Mouse (Mus musculus) megakaryocyte, embryonic 14.5 days (primary cell): ENCODE data around the gene Cysrt1. TPM values are rescaled to one million over a fixed set of nuclear protein-coding genes. Genes with fewer than 3 reads are reported as not detected.

ENCODE experiments used
- H3K27me3 ChIP-seq: replicated peaks from 2 replicates; pipeline ENCODE3; 2012; ENCODE audit warnings: inconsistent platforms
- H3K36me3 ChIP-seq: replicated peaks from 2 replicates; pipeline ENCODE3; 2012; ENCODE audit warnings: low read length, inconsistent platforms, mixed read lengths
- H3K4me1 ChIP-seq: 2 replicates; pipeline ENCODE4 v1.6.1; 2012; ENCODE audit warnings: inconsistent platforms
- H3K4me3 ChIP-seq: replicated peaks from 2 replicates; pipeline ENCODE3; 2012; ENCODE audit warnings: moderate library complexity, mild to moderate bottlenecking, inconsistent platforms
- H3K9me3 ChIP-seq: 2 replicates; pipeline ENCODE4 v1.6.1; 2012; ENCODE audit warnings: inconsistent platforms
- FLI1 ChIP-seq: IDR thresholded peaks from 2 replicates; pipeline ENCODE4 v1.6.1; 2012; ENCODE audit warnings: low read length, inconsistent platforms, mixed read lengths
- GATA1 ChIP-seq: IDR thresholded peaks from 3 replicates; pipeline ENCODE4 v1.6.1; 2012; ENCODE audit warnings: mixed read lengths, low read length, inconsistent platforms, borderline replicate concordance
- polyA plus RNA-seq: library from polyadenylated mRNA; stranded (reverse); fragments of >175 nt; gene quantifications from 2 replicates; pipeline ENCODE4 v1.2.3, GENCODE M21; 2012; ENCODE audit warnings: low replicate concordance; ENCODE audit not compliant: insufficient read depth

The Cysrt1 gene
- polyA plus RNA-seq, 1 experiment: not detected

DNA sequence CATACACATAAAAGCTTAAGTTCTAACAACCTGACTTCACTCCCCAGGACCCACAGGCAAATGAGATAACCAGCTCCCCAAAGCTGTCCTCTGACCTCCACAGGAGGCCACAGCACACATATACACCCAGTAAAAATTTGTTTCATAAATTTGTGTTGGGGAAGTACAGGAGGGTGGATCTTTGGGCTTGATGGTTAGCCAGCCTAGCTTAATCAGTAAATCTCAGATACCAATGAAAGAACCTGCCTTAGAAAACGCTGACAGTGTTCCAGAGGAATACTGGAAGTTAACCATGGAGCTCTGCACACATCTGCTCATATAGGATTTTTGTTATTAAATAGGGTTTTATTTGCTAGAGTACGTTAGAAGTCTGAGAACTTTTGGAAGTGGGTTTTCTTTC lies 24.6 kb downstream of the Cysrt1 start:
- H3K9me3 ChIP-seq: 0 out of 2 replicates have a peak, but pooled peaks cover 4% of the 10 kb centered on the region
- peaks cover 62% of the 10 kb centered on the region for H3K4me1 ChIP-seq
- no peak overlapping the region for H3K4me3 ChIP-seq
- peaks cover 15% of the 10 kb centered on the region for H3K36me3 ChIP-seq
- no peak for TF ChIP-seq GATA1
- TF ChIP-seq FLI1: no peak
- H3K27me3 ChIP-seq: peaks cover 7% of the 10 kb centered on the region

DNA sequence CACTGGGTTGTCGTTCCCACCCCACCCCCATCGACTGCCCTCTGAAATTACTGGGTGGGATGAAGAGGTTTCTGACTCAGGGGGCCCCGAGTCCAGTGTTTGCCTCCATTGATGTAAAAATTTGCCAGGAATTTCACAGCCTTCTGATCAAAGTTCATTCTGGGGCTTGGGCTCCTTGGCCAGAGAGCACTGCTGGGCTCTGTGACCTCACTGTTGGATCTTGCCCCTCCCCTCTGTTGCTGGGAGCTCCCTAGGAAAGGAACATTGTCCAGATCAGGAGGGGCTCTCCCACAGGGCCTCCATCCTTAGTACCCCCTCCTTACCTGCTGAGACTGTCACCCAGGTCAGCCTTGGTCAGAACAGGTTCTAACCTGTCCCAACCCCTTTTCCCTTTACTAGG lies 27.8 kb downstream of the Cysrt1 start, which contains the start of gene Stpg3:
Gene Stpg3, minus strand, starts transcription at position 194 of the 400 bp plus-strand sequence.
- peaks cover 7% of the 10 kb centered on the region for H3K27me3 ChIP-seq
- H3K36me3 ChIP-seq: peaks cover 12% of the 10 kb centered on the region
- H3K4me1 ChIP-seq: peaks cover 60% of the 10 kb centered on the region
- H3K4me3 ChIP-seq: peak within 1 kb of the TSS; percentile 29
- H3K9me3 ChIP-seq: 0 out of 2 replicates have a peak, but pooled peaks cover 4% of the 10 kb centered on the region
- TF ChIP-seq FLI1: no peak
- no peak for TF ChIP-seq GATA1

DNA sequence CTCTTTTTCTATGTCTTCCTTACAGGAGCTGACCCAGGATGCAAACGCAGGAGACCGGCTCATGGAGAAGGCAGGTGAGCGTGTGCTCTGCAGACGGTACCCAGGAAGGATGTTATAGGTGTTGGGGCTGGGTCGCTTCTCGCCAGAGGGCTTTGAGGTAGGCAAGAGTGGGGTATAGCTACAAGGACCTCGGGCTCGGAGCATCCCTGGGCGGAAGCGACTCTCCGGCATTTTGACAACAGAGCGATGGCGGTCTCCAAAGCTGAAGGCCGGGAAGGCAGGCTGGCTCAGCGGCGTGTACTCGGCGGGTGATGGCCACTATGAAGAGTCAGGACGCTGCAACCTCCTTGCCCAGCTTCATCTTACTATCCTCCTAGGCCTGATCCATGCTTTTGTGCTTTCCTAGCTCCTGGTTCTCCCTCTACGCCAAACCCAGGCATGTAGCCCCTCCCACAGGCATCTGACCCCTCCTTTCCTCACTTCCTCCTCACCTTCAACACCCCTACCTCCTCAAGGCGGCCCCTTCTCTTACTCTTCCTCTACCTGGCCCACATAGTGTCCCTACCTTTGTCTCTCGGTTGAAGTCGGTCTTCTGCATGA lies 28.9 kb downstream of the Cysrt1 start:
- no peaks in the 10 kb centered on the region for H3K9me3 ChIP-seq
- H3K4me1 ChIP-seq: peaks cover 66% of the 10 kb centered on the region
- H3K4me3 ChIP-seq: peak overlapping the region; percentile 29
- peaks cover 2% of the 10 kb centered on the region for H3K27me3 ChIP-seq
- no peak for TF ChIP-seq GATA1
- no peak for TF ChIP-seq FLI1
- H3K36me3 ChIP-seq: peaks cover 21% of the 10 kb centered on the region

DNA sequence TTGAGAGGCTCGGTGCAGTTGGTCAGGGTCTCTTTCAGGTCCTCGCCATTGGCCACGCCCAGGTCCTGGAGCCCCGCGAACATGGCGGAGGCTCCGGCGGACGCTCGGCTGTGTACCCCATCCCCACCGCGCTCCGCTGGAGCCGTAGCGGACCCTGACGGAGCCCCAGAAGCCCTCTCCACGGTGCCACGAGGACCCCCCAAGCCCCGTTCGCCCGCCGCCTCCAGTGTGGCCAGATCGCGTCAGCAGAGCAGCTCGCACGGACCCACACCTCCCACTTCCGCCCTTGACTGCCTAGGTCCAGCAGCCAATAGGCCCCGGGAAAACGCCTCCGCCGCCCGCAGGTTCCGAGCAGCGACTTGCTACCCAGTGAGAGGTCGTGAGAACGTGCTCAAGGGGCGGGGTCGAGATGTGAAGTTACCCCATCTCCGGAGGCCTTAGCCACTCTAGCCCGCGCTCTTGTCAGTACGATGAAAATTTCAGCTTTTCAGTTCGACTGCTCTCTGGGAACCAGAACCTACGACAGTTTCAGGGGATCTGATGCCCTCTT lies 31.1 kb downstream of the Cysrt1 start, which contains the start of gene Nelfb:
Gene Nelfb, minus strand, starts transcription at position 369 of the 550 bp plus-strand sequence.
- TF ChIP-seq GATA1 (no peak), FLI1 (no peak)
- Histone ChIP-seq H3K4me3 (peak within 1 kb of the TSS; percentile 94), H3K36me3 (peaks cover 42% of the 10 kb centered on the region), H3K4me1 (peaks cover 79% of the 10 kb centered on the region), H3K27me3 (peaks cover 2% of the 10 kb centered on the region), H3K9me3 (no peaks in the 10 kb centered on the region)

DNA sequence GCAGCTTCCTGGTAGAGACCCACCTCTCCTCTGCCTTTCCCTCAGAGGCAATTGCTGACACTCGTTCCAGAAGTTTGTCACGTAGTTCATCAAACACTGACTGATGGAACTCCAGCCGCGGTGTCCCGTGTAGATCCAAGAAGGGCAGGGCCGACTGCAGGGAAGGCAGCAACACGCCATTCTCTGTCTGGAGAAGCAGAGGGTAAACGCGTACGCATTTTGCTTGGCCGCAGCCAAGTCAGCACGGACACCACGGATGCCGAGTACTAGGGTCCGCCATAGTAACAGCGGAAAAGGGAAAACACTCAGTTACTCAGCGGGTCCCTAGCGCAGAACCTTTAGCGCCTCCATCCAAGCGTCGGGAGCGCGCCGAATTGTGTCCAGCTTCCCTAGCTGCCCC lies 31.6 kb downstream of the Cysrt1 start:
- Histone ChIP-seq H3K4me3 (peak overlapping the region; percentile 94), H3K27me3 (peaks cover 2% of the 10 kb centered on the region), H3K36me3 (peaks cover 47% of the 10 kb centered on the region), H3K9me3 (no peaks in the 10 kb centered on the region), H3K4me1 (peaks cover 79% of the 10 kb centered on the region)
- TF ChIP-seq GATA1: no peak
- TF ChIP-seq FLI1: no peak

DNA sequence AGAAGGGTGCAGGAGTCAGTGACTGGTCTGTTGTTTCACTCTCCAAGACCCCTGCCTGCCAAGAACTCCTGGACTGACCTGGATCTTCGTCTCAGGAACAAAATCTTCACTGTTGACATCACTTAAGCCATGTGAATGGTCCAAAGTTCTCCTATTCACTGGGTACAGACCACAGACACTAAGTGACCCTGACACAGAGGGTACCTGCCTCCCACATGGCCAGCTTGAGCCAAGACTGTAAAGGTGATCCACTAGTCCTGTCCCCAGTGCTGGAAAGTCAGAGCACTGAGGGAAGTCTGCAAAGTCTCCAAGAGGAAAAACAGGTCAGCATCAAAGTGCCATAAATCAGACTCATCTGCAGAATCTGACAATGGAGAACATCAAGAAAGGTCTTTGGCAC lies 34.7 kb downstream of the Cysrt1 start:
- H3K4me1 ChIP-seq: peaks cover 87% of the 10 kb centered on the region
- H3K4me3 ChIP-seq: no peak overlapping the region
- H3K9me3 ChIP-seq: no peaks in the 10 kb centered on the region
- TF ChIP-seq GATA1 (no peak), FLI1 (no peak)
- no peaks in the 10 kb centered on the region for H3K27me3 ChIP-seq
- H3K36me3 ChIP-seq: peaks cover 78% of the 10 kb centered on the region

DNA sequence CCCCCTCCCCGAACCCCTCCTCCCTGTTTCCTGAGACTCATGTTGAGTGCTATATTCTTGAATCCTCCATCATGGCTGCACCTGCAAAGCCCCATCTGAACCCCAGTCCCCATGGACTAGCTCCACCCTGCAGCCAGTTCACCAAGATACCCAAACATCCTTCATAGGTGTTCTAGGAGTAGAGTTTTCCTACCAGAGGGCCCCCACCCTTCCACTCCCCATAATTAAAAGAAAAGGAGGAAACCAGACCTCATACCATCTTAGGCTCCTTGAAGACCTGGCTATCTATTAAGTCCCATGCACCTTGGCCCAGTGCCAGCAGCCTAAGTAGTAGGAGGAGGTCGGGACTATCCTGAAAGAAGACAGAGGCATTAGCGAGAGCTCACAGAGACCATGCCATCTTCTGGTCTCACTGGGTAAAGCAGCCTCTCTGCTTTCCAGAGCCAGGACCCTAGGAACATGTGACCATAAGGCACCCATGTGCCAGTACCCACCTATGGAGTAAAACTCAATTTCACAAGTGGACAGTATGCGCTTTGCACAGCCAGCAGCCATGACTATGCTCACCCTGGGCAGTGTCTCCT lies 38.5 kb downstream of the Cysrt1 start:
- Histone ChIP-seq H3K36me3 (peaks cover 99% of the 10 kb centered on the region), H3K9me3 (no peaks in the 10 kb centered on the region)
- TF ChIP-seq FLI1 (no peak), GATA1 (no peak)

DNA sequence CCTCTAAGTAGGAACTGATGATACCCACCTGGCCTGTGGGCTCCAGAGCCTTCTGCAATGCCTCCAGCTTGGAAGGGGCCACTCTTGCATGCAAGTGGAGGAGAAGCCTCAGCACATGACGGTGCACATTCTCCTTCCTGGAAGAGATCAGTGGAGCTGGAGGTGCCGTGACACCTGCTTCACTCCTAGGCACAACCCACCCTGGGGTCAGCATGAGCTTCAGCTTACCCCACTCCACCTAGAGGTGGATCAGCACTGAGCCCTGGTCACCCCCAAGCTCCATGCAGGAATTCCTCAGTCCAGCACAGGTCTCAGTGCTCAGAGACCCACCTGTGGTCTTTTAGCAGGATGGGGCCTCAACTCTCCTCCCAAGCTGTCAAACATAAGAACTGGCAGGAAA lies 41.6 kb downstream of the Cysrt1 start:
- H3K27me3 ChIP-seq: no peaks in the 10 kb centered on the region
- no peaks in the 10 kb centered on the region for H3K9me3 ChIP-seq
- no peak overlapping the region for H3K4me3 ChIP-seq
- H3K36me3 ChIP-seq: peaks cover 79% of the 10 kb centered on the region
- TF ChIP-seq GATA1 (no peak), FLI1 (no peak)
- H3K4me1 ChIP-seq: peaks cover 87% of the 10 kb centered on the region

More for the DNA sequence above, 38.5 kb downstream of the Cysrt1 start:
- Histone ChIP-seq H3K4me1 (peaks cover 83% of the 10 kb centered on the region), H3K4me3 (no peak overlapping the region), H3K27me3 (no peaks in the 10 kb centered on the region)

DNA sequence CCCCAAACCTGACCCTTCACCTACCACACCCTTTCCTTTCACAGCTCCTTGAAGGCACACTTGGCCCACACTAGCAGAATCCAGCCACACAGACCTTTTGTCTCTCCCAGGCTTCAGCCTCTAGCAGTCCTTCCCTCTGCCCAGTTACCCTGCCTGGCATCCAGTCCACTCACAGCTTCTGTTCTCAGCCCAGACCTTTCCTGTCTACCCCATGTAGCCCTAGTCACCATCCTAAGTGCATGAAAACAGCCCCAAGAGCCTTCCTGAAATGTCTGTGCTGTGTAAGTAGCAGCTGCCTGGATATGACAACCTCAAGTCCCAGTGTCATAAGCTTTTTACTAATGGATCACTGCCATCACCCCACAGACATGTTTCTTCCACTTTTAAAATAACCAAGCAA lies 44.3 kb downstream of the Cysrt1 start:
- H3K27me3 ChIP-seq: no peaks in the 10 kb centered on the region
- H3K9me3 ChIP-seq: no peaks in the 10 kb centered on the region
- H3K36me3 ChIP-seq: peaks cover 79% of the 10 kb centered on the region
- TF ChIP-seq FLI1: no peak
- TF ChIP-seq GATA1: no peak
- H3K4me3 ChIP-seq: peak overlapping the region; percentile 40
- H3K4me1 ChIP-seq: peaks cover 88% of the 10 kb centered on the region

DNA sequence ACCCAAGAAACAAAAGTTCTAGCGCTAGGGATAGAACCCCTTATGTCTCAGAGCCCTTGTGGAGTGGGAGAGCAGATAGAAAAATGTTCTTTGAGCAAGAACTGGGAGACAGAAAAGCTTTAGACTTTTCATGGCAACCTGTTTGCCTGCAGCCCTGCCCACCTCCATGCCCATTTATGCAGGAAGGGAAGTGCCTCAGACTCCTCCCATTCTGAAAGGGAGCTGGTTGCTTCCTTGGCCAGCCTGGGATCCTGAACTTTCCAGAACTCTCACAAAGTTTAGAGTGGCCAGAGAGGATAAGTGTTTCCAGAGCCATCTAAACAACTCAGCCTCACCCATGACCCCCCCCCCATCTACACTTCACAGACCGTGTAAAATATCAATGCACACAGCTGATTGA lies 45.1 kb downstream of the Cysrt1 start:
- TF ChIP-seq GATA1 (no peak), FLI1 (no peak)
- H3K4me3 ChIP-seq: peak overlapping the region; percentile 95
- H3K4me1 ChIP-seq: peaks cover 87% of the 10 kb centered on the region
- H3K9me3 ChIP-seq: no peaks in the 10 kb centered on the region
- H3K27me3 ChIP-seq: no peaks in the 10 kb centered on the region
- H3K36me3 ChIP-seq: peaks cover 77% of the 10 kb centered on the region
